ENCODE assay signal across 9 mouse cellular contexts in the genomic region with DNA sequence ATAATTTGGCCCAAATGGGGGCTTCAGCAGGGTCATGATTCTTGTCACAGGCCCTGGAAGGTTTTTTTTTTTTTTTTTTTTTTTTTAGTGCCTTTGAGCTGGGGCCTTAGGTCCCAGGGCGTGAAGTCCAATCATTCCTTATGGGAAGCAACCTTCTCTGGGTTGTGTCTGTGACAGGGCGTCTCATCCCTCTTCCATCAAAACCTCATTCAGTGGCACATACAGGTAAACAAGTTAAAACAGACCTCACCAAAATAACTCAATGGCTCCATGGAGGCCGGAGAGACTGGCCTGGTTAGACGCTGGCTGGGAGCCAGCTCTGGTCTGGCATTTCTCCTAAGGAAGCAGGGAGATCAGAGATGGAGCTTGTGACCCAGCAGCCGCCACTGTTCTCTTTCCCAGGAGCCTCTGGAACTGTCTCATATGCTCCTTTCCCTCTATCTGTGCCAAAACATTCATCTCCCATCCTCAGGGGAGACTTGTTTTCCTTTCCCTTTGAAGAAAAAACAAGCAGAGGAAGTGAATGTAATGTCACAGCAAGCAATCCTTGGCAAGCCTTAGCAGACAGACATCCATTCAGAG. TPM values are rescaled to one million over a fixed set of nuclear protein-coding genes. Genes with fewer than 3 reads are reported as not detected.
DNase-seq lines count a peak whose midpoint lies in the region; ATAC-seq and TF ChIP-seq lines count a peak whose summit lies in the region.
"Had no signal": no experiment of that assay in that cellular context is flagged by ENCODE, and none has a peak within 500 bp of the region (broad histone marks: within the 10 kb centered on the region; RNA-seq: fewer than 3 reads in every experiment).

No protein-coding gene starts in this region.

- TF ChIP-seq CTCF in lung, embryonic 14.5 days (IDR thresholded peaks at IDR 0.05; ENCODE audit: low read depth), result no peak

- H3K9ac ChIP-seq in forebrain, embryonic 15.5 days (replicated peaks), result no peak overlapping the region
- no peak overlapping the region for H3K9ac ChIP-seq in forebrain, embryonic 11.5 days (ENCODE audit: low read length)
- H3K9ac ChIP-seq in embryonic facial prominence, embryonic 15.5 days, result no peak overlapping the region
- no peak overlapping the region for H3K9ac ChIP-seq in lung, embryonic 14.5 days

- peaks cover 5% of the 10 kb centered on the region; the same call in 1 of the 2 replicates for H3K4me1 ChIP-seq in forebrain, embryonic 15.5 days
- H3K4me1 ChIP-seq in forebrain, embryonic 11.5 days (replicated peaks; ENCODE audit: control insufficient read depth, insufficient read depth, low read length), result no peaks in the 10 kb centered on the region
- H3K4me1 ChIP-seq in embryonic facial prominence, embryonic 15.5 days, result no peaks in the 10 kb centered on the region
- H3K4me1 ChIP-seq in lung, embryonic 14.5 days (ENCODE audit: insufficient read depth), result 0 out of 2 replicates have a peak, but pooled peaks cover 8% of the 10 kb centered on the region

- 61% methylated on average over 5 of the region's 5 CpGs for WGBS in forebrain, embryonic 15.5 days
- 86% methylated on average over 5 of the region's 5 CpGs for WGBS in forebrain, embryonic 11.5 days
- 49% methylated on average over 5 of the region's 5 CpGs for WGBS in embryonic facial prominence, embryonic 15.5 days
- WGBS in lung, embryonic 14.5 days, result 37% methylated on average over 5 of the region's 5 CpGs

- no peaks in the 10 kb centered on the region for H3K27me3 ChIP-seq in forebrain, embryonic 15.5 days
- no peaks in the 10 kb centered on the region for H3K27me3 ChIP-seq in forebrain, embryonic 11.5 days (ENCODE audit: control insufficient read depth, insufficient read depth, low read length)
- no peaks in the 10 kb centered on the region for H3K27me3 ChIP-seq in embryonic facial prominence, embryonic 15.5 days
- H3K27me3 ChIP-seq in lung, embryonic 14.5 days (ENCODE audit: insufficient read depth, low read length), result no peaks in the 10 kb centered on the region

- no peak overlapping the region for H3K4me2 ChIP-seq in forebrain, embryonic 15.5 days (replicated peaks)
- no peak overlapping the region for H3K4me2 ChIP-seq in forebrain, embryonic 11.5 days (ENCODE audit: low read depth, low read length, severe bottlenecking)
- no peak overlapping the region for H3K4me2 ChIP-seq in embryonic facial prominence, embryonic 15.5 days (replicated peaks)
- H3K4me2 ChIP-seq in lung, embryonic 14.5 days, result no peak overlapping the region

- 0 out of 2 replicates have a peak overlapping the region, but pooled peaks have one; percentile 6 for H3K27ac ChIP-seq in forebrain, embryonic 15.5 days (replicated peaks)
- no peak overlapping the region for H3K27ac ChIP-seq in forebrain, embryonic 11.5 days (ENCODE audit: low read depth, low read length)
- no peak overlapping the region for H3K27ac ChIP-seq in embryonic facial prominence, embryonic 15.5 days (replicated peaks)
- peak overlapping the region; percentile 72; the same call in 1 of the 2 replicates for H3K27ac ChIP-seq in lung, embryonic 14.5 days (ENCODE audit: low read depth)
- H3K27ac ChIP-seq: left cerebral cortex, adult 2 months had no signal

- no peaks in the 10 kb centered on the region for H3K36me3 ChIP-seq in forebrain, embryonic 15.5 days
- no peaks in the 10 kb centered on the region for H3K36me3 ChIP-seq in forebrain, embryonic 11.5 days (ENCODE audit: control insufficient read depth, insufficient read depth, low read length)
- H3K36me3 ChIP-seq in embryonic facial prominence, embryonic 15.5 days, result peaks cover 4% of the 10 kb centered on the region; the same call in 1 of the 2 replicates
- no peaks in the 10 kb centered on the region; the same call in 1 of the 2 replicates for H3K36me3 ChIP-seq in lung, embryonic 14.5 days (ENCODE audit: insufficient read depth)

- 0 out of 2 replicates have a peak, but pooled peaks have one; percentile 29 for ATAC-seq in forebrain, embryonic 15.5 days (replicated peaks)
- no peak for ATAC-seq in forebrain, embryonic 11.5 days (replicated peaks; ENCODE audit: low FRiP score)
- ATAC-seq in embryonic facial prominence, embryonic 15.5 days (ENCODE audit: insufficient number of reproducible peaks, low FRiP score, low TSS enrichment, low read depth), result peak; percentile 29; the same call in 1 of the 2 replicates
- ATAC-seq in lung, embryonic 14.5 days (ENCODE audit: insufficient read depth), result peak; percentile 81
- ATAC-seq in erythroid progenitor cell, adult 5-6 weeks (replicated peaks; ENCODE audit: low FRiP score, poor library complexity, severe bottlenecking), result no peak

- no peak for DNase-seq in forebrain, embryonic 11.5 days (ENCODE audit: low spot score)
- peak; percentile 44 for DNase-seq in Muller cell, postnatal 12 days (ENCODE audit: inconsistent ontology term)
- peak; percentile 74 to 77 for DNase-seq in heart, postnatal 14 days
- peak; percentile 83 for DNase-seq in lung, embryonic 14.5 days
- no peak for DNase-seq in frontal cortex, postnatal 14 days (ENCODE audit: low spot score in 2 of 2)

- no peaks in the 10 kb centered on the region for H3K9me3 ChIP-seq in forebrain, embryonic 15.5 days
- no peaks in the 10 kb centered on the region for H3K9me3 ChIP-seq in forebrain, embryonic 11.5 days (ENCODE audit: control insufficient read depth, low read length)
- H3K9me3 ChIP-seq in embryonic facial prominence, embryonic 15.5 days (replicated peaks), result no peaks in the 10 kb centered on the region
- H3K9me3 ChIP-seq in lung, embryonic 14.5 days (ENCODE audit: low read depth, low read length), result no peaks in the 10 kb centered on the region

- intact Hi-C loops in heart, postnatal 14 days (cut with DNase I), result loop anchor here (5.0 kb wide), 1 partner anchor 354 kb away; a partner anchor contains a TSS

- no peak overlapping the region for H3K4me3 ChIP-seq in forebrain, embryonic 15.5 days
- H3K4me3 ChIP-seq in forebrain, embryonic 11.5 days (ENCODE audit: low read depth, low read length), result no peak overlapping the region
- no peak overlapping the region for H3K4me3 ChIP-seq in embryonic facial prominence, embryonic 15.5 days (replicated peaks)
- no peak overlapping the region for H3K4me3 ChIP-seq in lung, embryonic 14.5 days (ENCODE audit: low read depth, low read length)
- H3K4me3 ChIP-seq: left cerebral cortex, adult 2 months had no signal

RNA-seq across cellular contexts. Expression of a gene that starts 27.7 kb away (rescaled TPM):
- polyA plus RNA-seq in forebrain, embryonic 15.5 days (2015; fragmentation: Nextera tagmentation; extraction: Ambion mirVana), result 26.3 and 26.5 TPM in 2 replicates
- polyA plus RNA-seq in forebrain, embryonic 11.5 days (2014; fragmentation: Nextera tagmentation; extraction: Ambion mirVana), result 18.6 and 20.7 TPM in 2 replicates
- 75.7 and 76.0 TPM in 2 replicates for polyA plus RNA-seq in embryonic facial prominence, embryonic 15.5 days (2015; fragmentation: Nextera tagmentation; extraction: Ambion mirVana)
- total RNA-seq in heart, postnatal 14 days (2021), result 100 to 1,000 TPM in 1 of 2 experiments, 10 to 100 TPM in 1; 95.7 to 117 TPM
- polyA plus RNA-seq in lung, embryonic 14.5 days (2014; fragmentation: Nextera tagmentation; extraction: Ambion mirVana), result 71.1 and 72.0 TPM in 2 replicates
- total RNA-seq in erythroid progenitor cell, adult 5-6 weeks (2015; ENCODE audit: low replicate concordance), result 0.36 TPM in 1 of 2 replicates, not detected in the other
- total RNA-seq in erythroid progenitor cell, adult 5-6 weeks (2017; ENCODE audit: low replicate concordance), result 0.13 TPM in 1 of 2 replicates, not detected in the other

RNA-seq across cellular contexts. Expression of a gene that starts 37.6 kb away (rescaled TPM):
- polyA plus RNA-seq in forebrain, embryonic 15.5 days (2015; fragmentation: Nextera tagmentation; extraction: Ambion mirVana), result 33.1 and 38.3 TPM in 2 replicates
- 14.9 and 20.6 TPM in 2 replicates for polyA plus RNA-seq in forebrain, embryonic 11.5 days (2014; fragmentation: Nextera tagmentation; extraction: Ambion mirVana)
- 16.8 and 17.0 TPM in 2 replicates for polyA plus RNA-seq in embryonic facial prominence, embryonic 15.5 days (2015; fragmentation: Nextera tagmentation; extraction: Ambion mirVana)
- total RNA-seq in heart, postnatal 14 days (2021), result 10 to 100 TPM; 12.2 to 14.1 TPM
- polyA plus RNA-seq in lung, embryonic 14.5 days (2014; fragmentation: Nextera tagmentation; extraction: Ambion mirVana), result 17.4 and 19.6 TPM in 2 replicates
- total RNA-seq in erythroid progenitor cell, adult 5-6 weeks (2015; ENCODE audit: low replicate concordance), result 7.9 and 8.8 TPM in 2 replicates
- 1.7 and 7.7 TPM in 2 replicates for total RNA-seq in erythroid progenitor cell, adult 5-6 weeks (2017; ENCODE audit: low replicate concordance)

RNA-seq across cellular contexts. Expression of a gene that starts 37.6 kb away (rescaled TPM):
- 52.3 and 54.0 TPM in 2 replicates for polyA plus RNA-seq in forebrain, embryonic 15.5 days (2015; fragmentation: Nextera tagmentation; extraction: Ambion mirVana)
- 38.6 and 41.3 TPM in 2 replicates for polyA plus RNA-seq in forebrain, embryonic 11.5 days (2014; fragmentation: Nextera tagmentation; extraction: Ambion mirVana)
- polyA plus RNA-seq in embryonic facial prominence, embryonic 15.5 days (2015; fragmentation: Nextera tagmentation; extraction: Ambion mirVana), result 39.0 and 42.4 TPM in 2 replicates
- total RNA-seq in heart, postnatal 14 days (2021), result 10 to 100 TPM; 19.3 to 22.5 TPM
- 37.7 and 38.4 TPM in 2 replicates for polyA plus RNA-seq in lung, embryonic 14.5 days (2014; fragmentation: Nextera tagmentation; extraction: Ambion mirVana)
- total RNA-seq in erythroid progenitor cell, adult 5-6 weeks (2015; ENCODE audit: low replicate concordance), result 20.9 and 28.1 TPM in 2 replicates
- total RNA-seq in erythroid progenitor cell, adult 5-6 weeks (2017; ENCODE audit: low replicate concordance), result 13.5 and 16.9 TPM in 2 replicates

Comparison
In these comparisons a context has a peak if more than half of its experiments do, and no peak if none do; other contexts are left out.
1. ATAC-seq: peak in forebrain, embryonic 15.5 days (single experiment), embryonic facial prominence, embryonic 15.5 days (single experiment) and lung, embryonic 14.5 days (single experiment); none in forebrain, embryonic 11.5 days (single experiment) and erythroid progenitor cell, adult 5-6 weeks (single experiment).
2. H3K27ac ChIP-seq: peak in forebrain, embryonic 15.5 days (single experiment) and lung, embryonic 14.5 days (single experiment); none in forebrain, embryonic 11.5 days (single experiment) and embryonic facial prominence, embryonic 15.5 days (single experiment).
3. DNase-seq: peak in Muller cell, postnatal 12 days (single experiment), heart, postnatal 14 days (2 of 2) and lung, embryonic 14.5 days (single experiment); none in forebrain, embryonic 11.5 days (single experiment) and frontal cortex, postnatal 14 days (0 of 2).